Mouse (Mus musculus): ENCODE results near the gene Tatdn2.
"Not testable (repeated sequence)": the region's sequence is repeated elsewhere in the genome, so short reads cannot be mapped to it uniquely, and the experiment has no call there.

Gene Tatdn2

DNA sequence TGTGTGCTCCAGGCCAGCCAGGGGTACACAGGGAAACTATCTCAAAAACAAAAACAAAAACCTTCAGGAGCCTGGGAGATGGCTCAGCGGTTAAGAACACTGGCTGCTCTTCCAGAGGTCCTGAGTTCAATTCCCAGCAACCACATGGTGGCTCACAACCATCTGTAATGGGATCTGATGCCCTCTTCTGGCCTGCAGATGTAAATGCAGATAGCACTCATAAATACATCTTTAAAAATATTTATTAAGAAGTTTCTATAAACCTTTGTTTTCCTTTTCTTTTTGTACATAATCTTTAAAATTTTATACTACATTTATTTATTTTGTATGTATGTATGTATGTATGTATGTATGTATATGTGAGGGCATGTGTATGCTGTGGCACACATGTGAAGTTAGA lies 24.8 kb upstream of the Tatdn2 start:
- in situ Hi-C loops (cut with MboI), result not testable (repeated sequence)

DNA sequence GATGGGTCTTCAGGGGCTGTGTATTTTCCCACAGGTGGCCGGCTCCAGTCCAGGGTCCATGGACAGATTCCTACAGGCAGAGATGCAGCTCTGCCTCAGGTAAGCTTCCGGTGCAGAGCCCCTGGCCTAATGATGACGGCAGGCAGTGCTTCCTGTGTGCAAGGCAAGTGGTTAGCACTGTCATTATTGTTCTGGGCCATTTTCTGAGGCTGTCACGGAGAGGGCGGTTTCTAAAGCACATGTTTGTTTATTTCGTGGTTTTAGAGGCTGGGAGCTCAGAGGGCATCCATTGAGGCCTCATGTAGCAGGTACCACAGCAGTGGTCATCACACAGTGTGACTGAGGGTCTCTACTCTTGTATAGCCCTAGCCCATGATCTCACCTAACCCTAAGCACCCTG lies 23.9 kb upstream of the Tatdn2 start:
- in situ Hi-C loops (cut with MboI), result no loop called here

DNA sequence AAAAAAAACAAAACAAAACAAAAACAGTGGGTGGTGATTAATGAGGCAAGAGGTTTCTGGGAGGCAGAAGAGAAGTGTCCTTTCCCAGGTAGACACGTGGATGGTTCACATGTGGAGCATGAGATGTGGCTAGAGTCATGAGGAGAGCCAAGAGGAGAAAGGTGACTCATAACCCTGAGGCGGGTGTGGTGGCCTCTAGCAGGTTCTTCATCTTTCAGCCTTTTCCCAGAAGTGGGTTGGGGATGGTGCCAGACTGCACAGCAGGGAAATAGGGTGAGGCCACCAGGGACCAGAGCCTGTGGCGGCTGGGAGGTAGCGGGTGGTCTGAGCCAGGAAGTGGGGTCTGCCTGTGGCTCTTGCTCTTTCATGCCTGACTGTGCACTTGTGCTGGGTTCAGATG lies 21.6 kb upstream of the Tatdn2 start:
- in situ Hi-C loops (cut with MboI), result loop anchor here (5.0 kb wide), 1 partner anchor 38 kb away; the partner anchor contains the start of gene Irak2

DNA sequence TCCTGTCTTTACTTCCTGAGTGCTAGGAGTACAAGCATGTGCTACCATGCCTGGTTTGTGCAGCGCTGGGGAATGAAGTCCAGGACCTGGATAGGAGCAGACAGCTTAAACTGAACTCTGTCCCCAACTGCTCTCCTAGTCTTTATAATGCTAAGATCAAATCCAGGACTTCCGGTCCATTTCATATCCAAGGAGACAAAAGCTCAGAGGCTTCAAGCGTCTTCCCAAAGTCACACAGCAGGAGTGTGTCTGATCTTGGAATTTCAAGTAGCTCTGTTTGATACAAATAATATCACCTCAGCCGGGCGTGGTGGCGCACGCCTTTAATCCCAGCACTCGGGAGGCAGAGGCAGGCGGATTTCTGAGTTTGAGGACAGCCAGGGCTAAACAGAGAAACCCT lies 20.9 kb upstream of the Tatdn2 start:
- in situ Hi-C loops (cut with MboI), result loop anchor here (5.0 kb wide), 1 partner anchor 39 kb away; the partner anchor contains the start of gene Irak2

DNA sequence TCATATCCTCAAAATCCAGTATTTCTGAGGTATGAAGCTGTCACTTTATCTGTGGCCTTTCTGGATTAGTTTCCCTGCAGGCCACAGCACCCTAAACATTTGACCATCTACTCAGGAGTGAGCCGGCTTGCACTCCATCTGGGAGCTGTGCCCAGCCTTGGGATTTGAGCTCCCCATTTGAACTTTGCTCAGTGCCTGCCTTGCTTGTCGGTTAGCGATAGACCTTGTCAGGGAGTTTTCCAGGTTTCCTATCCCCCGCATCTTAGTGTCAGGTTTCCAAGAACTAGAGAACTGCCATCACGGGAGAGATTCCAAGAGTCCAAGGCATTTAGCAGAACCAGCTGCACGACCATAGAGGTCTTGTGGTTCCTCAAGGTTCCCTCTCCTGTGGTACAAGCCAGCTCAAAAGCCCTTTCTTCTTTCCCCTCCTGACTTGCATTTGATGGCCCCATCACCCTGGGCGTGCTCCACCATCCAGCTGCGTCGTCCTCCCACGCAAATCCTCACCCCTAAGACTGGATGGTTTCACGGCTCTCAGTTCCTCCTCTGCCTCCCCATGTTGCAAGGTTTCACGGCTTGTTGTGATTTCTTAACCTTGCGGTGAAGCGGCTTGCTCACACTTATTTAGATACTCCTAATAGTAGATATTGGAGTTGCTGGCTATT lies 19.6 kb upstream of the Tatdn2 start:
- in situ Hi-C loops (cut with MboI), result loop anchor here (5.0 kb wide), 1 partner anchor 40 kb away; the partner anchor contains the start of gene Irak2

DNA sequence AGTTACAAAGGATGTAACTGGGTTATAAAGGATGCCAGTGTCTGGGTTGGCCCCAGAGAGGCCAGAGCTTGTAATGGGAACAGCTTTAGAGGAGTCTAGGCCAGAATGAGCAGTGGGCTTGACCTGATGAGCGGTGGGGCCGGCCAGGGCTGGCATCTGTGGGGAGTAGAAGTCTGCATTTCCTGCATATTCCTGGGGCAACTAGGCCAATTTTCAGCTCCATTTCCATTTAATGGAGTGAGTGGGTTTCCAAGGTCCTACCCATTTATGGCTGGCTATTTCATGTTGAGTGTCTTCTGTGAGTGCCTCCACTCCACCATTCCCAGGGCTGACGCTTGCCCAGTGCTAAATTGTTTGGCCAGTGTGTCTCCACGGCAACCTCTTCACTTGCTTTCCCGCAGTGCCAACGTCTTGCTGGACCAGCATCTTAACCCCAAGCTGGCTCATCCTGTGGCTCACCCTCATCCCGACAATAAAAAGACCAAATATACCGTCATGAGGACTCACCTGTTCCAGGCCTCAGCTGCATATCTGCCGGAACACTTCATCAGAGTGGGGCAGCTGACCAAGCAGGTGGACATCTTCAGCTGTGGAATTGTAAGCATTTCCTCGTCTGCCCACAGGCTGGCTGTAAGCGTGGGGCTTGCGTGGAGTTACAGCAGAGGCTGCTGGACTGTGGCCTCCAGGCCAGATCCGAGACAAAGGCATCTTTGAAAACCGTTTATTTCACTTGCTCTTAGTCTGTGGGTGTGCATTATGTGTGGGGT lies 18.4 kb upstream of the Tatdn2 start:
- in situ Hi-C loops (cut with MboI), result loop anchor here (5.0 kb wide), 1 partner anchor 41 kb away; the partner anchor contains the start of gene Irak2

DNA sequence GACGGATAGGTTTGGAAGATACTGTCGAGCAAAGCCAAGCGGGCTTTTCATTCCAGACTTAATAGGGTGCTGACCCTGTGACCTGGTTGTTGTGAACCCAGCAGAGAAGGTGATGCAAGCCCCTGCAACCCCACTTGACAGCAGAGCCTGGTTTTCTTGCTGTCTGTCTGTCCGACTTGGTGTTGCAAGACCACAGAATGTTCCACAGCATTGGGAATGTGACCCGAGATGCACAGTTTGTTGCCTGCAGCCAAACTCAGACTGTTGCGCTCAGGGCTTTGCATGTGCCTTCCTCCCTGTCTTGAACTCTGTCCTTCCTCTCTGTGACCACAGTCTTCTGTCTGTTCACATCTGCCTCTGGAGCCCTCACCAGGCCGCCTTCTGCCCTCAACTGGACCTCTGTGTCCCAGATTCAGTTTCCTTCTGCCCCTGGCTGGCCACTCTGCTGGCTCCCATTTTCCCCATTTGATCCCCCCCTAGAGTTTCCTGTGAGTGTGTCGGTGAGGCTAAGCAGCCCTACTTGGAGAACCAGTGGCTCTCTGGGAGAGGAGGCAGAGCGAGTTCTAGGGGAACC lies 16.8 kb upstream of the Tatdn2 start:
- in situ Hi-C loops (cut with MboI), result loop anchor here (5.0 kb wide), 1 partner anchor 43 kb away; the partner anchor contains the start of gene Irak2

DNA sequence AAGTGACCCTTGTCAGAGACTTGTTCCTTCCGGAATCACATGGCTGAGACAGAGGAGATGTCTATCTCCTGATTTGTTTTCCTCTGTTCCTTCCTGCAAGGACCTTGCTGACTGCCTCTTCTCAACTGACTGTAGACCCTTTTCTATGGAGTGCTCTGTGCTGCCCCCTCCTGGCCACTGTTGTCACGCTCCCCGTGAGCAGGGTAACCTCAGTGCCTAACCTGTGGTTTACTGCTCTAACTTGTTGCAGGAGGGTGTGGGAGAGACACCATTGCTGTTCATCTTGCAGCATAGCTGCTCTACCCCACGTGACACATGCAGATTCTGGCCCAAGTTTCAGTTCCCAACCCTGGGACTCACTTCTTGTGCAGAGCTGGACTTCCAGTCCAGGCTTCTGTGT lies 15.6 kb upstream of the Tatdn2 start:
- in situ Hi-C loops (cut with MboI), result no loop called here

DNA sequence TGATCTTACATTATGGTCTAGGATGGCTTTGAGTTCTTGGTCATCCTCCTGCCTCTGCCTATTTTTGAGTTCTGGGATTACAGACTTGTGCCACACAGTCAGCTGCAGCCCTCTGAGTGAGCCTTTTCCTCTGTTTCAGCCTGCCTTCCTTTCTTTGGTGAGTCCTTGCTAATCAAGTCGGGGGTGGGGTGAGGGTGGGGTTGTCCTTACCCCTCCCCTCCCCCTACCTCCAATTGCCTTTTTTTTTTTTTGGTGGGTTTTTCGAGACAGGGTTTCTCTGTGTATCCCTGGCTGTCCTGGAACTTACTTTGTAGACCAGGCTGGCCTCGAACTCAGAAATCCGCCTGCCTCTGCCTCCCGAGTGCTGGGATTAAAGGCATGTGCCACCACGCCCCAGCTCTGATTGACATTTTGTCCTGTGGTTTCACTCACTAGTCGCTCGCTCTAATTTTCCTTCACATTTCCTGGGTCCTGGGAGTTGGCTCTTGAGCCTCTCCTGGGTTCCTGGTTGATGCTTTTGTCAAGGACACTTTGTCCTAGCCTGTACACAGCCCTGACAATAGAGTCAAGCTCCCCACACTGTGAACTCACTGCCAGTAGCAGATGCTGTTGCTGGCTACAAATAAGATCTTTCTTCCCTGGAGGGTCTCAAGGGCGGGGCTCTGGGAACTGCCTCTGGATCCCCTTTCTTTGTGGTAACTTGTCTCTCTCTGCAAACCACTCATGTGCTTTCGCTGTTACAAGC lies 13.6 kb upstream of the Tatdn2 start:
- in situ Hi-C loops (cut with MboI), result no loop called here

DNA sequence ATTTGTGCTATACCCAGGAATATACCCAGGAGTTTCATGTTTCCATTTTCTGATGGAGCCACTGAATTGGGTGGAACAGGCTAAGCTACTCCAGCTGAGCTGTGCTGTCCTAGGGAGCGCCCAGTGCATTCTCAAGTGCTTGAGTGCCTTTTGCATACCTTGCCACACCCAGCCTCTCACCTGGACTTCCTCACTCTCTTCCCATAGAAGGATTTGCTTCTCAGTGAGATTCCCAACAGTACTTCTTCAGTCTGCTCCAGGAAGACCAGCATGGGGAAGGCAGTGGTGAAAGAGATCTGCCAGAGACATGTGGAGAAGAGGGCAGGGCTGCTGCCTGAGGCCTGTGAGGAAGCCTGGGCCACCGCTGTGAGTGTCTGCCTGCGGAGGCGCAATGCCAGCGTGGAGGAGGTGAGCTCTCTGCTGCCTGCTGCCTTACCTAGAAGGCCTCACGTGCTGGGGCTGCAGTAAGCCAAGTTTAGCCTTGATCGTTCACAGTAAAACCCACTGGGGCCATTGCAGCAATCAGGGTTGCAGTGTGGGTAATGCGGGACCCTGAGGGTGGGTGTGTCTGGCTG lies 10.2 kb upstream of the Tatdn2 start:
- in situ Hi-C loops (cut with MboI), result no loop called here

DNA sequence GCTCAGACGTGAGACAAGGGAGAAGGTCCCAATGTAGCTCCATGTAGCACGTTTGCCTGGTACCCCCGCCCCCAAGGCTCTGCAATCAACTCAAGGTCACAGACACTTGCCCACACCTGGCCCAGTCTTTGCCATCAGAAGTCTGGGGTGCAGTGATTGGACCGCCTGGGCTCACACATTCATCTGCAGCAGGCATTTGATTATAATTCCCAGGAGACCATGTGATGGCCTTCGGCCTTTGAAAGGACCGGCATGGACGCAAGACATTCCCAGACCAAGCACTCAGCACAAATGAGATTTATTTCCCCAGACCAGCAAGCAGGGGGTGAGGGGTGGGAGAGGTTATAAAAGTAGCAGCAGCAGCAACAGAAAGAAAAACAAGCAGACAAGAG lies 6.8 kb upstream of the Tatdn2 start:
- in situ Hi-C loops (cut with MboI), result no loop called here

DNA sequence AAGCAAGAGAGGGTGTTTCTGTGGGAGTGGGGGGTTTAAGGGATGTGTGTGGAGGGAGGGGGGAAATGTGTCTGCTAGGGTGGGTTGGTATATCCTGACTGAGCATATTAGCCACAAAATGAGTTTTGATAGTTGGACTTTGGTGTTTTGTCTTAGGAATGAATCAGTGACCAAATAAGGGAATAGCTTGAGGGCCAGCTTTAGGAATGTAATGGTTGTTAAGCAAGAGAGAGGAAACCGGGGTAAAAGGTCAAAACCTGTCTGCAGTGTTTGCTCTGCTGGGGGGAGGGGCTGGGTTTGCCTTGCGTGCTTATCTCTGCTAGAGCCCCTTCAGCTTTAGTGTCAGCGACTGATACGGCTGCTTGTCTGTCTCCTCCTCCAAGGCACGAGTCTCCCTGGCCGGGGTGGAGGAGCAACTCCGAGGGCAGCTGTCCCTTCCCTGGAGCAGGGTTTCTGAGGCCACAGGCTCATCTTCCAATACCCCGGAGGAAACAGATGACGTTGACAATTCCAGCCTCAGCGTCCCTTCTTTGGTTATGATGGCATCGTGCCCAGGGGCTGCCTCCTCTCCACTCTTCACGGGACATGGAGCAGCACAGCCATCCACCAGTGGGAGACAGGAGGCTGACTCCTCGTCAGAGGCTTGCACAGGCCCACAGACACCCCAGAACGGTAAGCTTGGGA lies 6.3 kb upstream of the Tatdn2 start:
- in situ Hi-C loops (cut with MboI), result no loop called here

DNA sequence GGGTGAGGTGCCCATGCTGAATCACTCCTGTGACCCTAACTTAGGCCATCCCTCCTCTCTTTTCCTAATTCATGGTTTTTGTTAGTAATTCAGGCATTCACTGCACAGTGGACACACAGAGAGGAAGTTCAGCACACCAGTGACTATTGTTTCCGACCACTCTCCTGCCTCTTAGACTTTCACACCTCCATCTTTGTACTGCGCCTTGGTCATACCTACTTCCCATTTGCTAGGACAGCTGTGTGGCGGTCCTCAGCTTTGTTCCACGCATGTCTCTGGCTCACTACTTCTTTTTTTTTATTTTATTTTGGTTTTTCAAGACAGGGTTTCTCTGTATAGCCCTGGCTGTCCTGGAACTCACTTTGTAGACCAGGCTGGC lies 5.8 kb upstream of the Tatdn2 start:
- in situ Hi-C loops (cut with MboI), result no loop called here

DNA sequence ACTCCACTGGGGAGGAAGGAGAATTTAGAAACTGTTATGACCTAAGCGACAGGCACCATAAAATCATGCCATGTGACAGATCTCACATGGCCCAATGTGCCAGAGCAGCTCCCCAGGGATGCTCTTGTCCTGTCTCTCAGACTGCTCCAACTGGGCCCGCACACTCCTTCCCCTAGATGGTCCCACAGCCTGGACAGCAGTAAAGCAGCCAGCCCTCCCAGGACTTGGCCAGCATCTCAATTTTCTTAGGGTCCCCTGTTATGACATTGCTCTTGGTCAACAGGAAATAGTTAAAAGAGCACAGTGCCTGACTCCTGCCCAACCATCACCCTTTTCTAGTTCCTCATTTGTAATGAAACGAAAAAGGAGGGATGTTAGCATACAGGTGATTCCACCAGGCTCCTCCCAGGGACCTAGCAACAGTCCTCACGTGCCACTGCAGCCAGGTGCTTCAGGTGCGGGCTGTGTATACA lies 4.2 kb upstream of the Tatdn2 start:
- in situ Hi-C loops (cut with MboI), result no loop called here

DNA sequence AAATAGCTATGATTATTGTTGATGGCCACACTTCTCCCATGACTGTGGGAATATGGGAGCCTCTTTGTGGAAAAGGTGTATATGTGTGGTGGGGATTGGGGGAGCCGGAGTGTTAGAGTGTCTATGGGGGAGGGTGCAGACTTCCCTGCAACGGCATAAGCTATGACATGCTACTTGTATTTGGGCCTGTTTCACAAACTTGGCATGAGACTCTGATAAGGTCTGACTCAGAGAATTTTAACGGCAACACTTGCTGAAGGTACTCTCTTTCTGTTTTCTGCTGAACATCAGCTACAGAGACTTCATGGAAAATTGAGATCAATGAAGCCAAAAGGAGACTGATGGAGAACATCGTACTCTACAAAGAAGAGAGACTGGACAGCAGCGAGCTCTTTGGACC lies 3.5 kb upstream of the Tatdn2 start:
- in situ Hi-C loops (cut with MboI), result no loop called here

DNA sequence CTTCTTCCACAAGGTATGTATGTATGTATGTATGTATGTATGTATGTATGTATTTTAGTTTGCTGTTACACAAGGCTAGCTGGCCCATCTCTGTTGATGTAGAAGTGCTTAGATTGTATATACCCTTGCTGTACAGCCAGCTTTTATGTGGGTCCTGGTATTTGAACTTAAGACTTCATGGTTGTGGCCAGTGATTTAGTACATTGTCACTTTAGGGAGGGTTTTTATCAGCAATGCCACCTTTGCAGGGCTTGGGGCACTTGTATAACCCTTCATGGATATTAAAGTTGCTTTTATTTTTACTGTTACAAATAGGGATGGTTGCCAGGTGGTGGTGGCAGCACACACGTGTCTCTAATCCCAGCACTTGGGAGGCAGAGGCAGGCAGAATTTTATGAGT lies 1.6 kb upstream of the Tatdn2 start:
- in situ Hi-C loops (cut with MboI), result no loop called here

DNA sequence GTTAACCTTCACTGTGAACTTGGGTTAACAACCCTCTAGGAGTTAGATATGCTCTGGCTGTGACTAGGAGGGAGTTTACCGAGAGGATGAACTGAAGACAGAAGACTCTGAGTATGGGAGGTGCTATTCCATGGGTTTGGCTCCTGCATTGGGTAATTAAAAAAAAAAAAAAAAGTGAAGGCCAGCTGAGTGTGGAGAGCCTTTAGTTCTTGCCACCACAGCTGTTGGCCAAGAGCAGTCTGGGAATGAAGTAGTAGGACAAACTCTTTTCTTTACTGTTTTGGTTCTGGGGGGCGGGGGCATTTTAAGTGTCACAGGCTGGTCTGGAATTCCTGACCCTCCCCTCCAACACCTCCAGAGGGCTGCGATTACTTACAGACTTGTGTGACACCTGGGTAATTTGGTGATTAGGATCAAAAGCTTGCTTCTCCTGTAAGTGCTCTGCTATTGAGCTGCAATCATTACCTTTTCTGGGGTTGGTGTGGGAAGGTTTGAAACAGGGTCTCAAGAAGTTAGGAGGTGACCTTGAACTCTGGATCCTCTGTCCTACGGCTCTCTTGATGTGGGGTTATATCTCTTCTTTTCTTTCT lies 989 bp upstream of the Tatdn2 start:
- in situ Hi-C loops (cut with MboI), result no loop called here

DNA sequence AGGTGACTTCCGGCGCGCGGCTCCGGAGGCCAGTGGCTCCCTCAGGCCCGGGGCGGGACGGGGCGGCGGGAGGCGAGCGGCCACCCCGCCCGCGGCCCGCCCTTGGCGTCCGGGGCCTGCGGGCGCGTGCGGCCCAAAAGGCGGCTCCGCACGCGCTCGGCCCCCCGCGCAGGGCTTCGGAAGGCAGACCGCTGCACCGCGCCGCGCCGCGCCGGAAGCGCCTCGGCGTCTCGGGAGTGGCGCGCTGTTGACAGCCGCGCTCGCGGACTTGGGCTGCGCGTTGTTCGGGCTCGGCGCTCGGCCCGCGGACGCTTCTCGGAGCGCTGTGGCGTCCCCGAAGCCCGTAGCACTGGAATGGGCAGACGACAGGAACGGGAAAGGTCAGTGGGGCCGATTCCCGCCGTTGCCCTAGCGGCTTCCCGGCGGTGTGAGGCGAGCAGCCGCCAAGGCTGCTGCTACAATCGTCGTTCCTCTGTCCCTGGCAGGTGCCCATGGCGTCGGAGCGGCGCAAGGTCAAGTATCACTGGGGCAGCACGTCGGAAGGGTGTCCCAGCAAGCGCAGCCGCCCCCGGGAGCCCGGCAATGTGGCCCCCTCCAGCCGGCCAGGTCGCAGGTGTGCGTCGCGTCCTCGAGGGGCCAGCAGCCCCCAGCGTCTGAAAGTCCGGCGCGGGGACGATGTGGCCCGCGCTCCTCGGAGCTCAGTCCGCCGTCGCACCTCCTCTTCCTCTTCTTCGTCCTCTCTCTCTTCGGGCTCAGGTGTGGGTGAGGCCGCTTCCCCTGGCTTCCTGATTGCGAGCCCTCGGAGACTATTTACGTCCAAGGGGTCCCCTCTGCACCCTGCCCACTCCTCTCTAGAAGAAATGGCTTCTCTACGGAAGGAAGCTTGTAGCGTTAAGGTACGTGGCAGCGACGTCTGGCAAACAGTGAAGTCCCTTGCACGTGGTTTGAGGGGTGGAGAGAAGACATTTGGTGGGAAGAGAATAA lies 664 bp downstream of the Tatdn2 start:
- in situ Hi-C loops (cut with MboI), result no loop called here

DNA sequence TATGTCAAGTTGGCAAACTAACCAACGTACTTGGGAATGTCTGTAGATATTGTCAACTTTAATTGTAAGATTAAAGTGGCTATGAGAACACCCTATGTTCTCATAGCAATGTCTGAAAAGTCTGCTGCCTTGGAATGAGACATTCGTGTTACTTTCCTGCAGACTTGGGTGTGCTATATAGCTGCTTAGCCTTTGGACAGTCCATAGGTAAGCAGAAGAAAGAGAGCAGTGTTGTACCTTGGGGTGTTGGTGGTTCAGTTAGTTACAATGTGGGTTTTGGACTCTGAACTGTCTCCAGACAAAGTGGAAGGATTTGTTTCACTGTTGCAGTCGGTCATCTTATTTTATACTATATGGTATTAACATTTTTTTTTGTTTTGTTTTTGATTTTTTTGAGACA lies 15.9 kb downstream of the Tatdn2 start:
- in situ Hi-C loops (cut with MboI), result no loop called here

DNA sequence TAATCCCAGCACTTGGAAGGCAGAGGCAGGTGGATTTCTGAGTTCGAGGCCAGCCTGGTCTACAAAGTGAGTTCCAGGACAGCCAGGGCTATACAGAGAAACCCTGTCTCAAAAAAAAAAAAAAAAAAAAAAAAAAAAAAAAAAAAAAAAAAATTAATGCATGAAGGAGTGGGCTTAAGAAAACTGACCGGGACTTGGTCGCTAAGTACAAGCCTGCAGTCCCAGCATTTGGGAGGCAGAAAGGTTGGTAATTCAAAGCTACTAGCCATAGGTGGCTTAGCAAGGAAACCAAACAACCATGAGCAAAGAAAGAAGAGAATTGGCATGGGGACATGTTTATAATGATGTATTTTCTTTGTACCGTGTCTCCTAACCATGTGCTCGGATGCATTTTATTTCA lies 16.5 kb downstream of the Tatdn2 start:
- in situ Hi-C loops (cut with MboI), result not testable (repeated sequence)

Measured in mature B cell (primary cell).